8 mouse cellular contexts compared by ENCODE assay signal in the genomic region with DNA sequence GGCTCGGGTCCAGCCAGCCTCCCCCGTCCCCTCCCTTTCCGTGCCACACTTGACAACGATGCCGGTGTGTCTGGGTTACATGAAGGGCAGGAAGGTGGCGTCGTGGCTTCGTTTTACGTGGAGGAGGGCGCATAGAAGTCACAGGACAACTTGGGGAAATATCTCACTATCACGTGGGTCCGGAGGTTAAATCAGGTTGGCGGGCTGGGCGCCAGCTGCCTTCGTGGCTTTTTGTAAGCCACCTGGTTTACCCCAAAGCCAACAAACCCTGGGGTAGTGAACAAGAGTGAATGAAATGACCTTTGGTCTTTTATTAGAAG. TPM values are rescaled to one million over a fixed set of nuclear protein-coding genes. Genes with fewer than 3 reads are reported as not detected.
A peak's percentile ranks its signal among the peaks of the same experiment; 100 is the strongest.
DNase-seq lines count a peak whose midpoint lies in the region; ATAC-seq and TF ChIP-seq lines count a peak whose summit lies in the region.

No protein-coding gene starts in this region.

- peak overlapping the region; percentile 98 for H3K4me2 ChIP-seq in hindbrain, postnatal 0 days (ENCODE audit: low read depth, low read length)
- H3K4me2 ChIP-seq in liver, embryonic 11.5 days: peak overlapping the region; percentile 94
- H3K4me2 ChIP-seq in neural tube, embryonic 13.5 days: peak overlapping the region; percentile 97

- no peak for TF ChIP-seq CTCF in hindbrain, postnatal 0 days (IDR thresholded peaks at IDR 0.05; ENCODE audit: low read depth)

- no peaks in the 10 kb centered on the region; the same call in 1 of the 2 replicates for H3K4me1 ChIP-seq in hindbrain, postnatal 0 days (ENCODE audit: insufficient read depth, low read length)
- H3K4me1 ChIP-seq in liver, embryonic 11.5 days (replicated peaks; ENCODE audit: control insufficient read depth, insufficient read depth, low read length): peaks cover 42% of the 10 kb centered on the region
- H3K4me1 ChIP-seq in neural tube, embryonic 13.5 days (replicated peaks): peaks cover 30% of the 10 kb centered on the region

- peak overlapping the region; percentile 52 for H3K9ac ChIP-seq in hindbrain, postnatal 0 days (replicated peaks; ENCODE audit: low read length)
- peak overlapping the region; percentile 72 for H3K9ac ChIP-seq in liver, embryonic 11.5 days (ENCODE audit: low read depth, low read length)
- peak overlapping the region; percentile 68 for H3K9ac ChIP-seq in neural tube, embryonic 13.5 days

- no peaks in the 10 kb centered on the region for H3K9me3 ChIP-seq in hindbrain, postnatal 0 days (ENCODE audit: low read length)
- no peaks in the 10 kb centered on the region for H3K9me3 ChIP-seq in liver, embryonic 11.5 days (ENCODE audit: control insufficient read depth, low read length)
- no peaks in the 10 kb centered on the region for H3K9me3 ChIP-seq in neural tube, embryonic 13.5 days

- DNase-seq in right cerebral cortex, postnatal 4 days: peak; percentile 40
- no peak for DNase-seq in right cerebral cortex, postnatal 36 days (ENCODE audit: low spot score in 2 of 2)
- DNase-seq in c-Kit-positive CD71-positive TER-119-positive erythroid progenitor cells, embryonic 14.5 days (ENCODE audit: low spot score): peak; percentile 46
- DNase-seq in gastrocnemius, adult 18-20 months (ENCODE audit: low spot score): peak; percentile 64
- peak; percentile 56 for DNase-seq in hindbrain, postnatal 0 days (ENCODE audit: low spot score)
- DNase-seq in liver, embryonic 11.5 days (ENCODE audit: low spot score): peak; percentile 50
- no peak for DNase-seq in retina, postnatal 1 day

- peak overlapping the region; percentile 56; the same call in 1 of the 2 replicates for H3K27ac ChIP-seq in hindbrain, postnatal 0 days
- H3K27ac ChIP-seq in liver, embryonic 11.5 days (ENCODE audit: low read depth, low read length): peak overlapping the region; percentile 77
- H3K27ac ChIP-seq in neural tube, embryonic 13.5 days (replicated peaks): peak overlapping the region; percentile 52; the same call in 1 of the 2 replicates

- under 1% methylated on average over 15 of the region's 15 CpGs for WGBS in hindbrain, postnatal 0 days
- WGBS in liver, embryonic 11.5 days: under 1% methylated on average over 15 of the region's 15 CpGs
- under 1% methylated on average over 15 of the region's 15 CpGs for WGBS in neural tube, embryonic 13.5 days

- no peaks in the 10 kb centered on the region for H3K36me3 ChIP-seq in hindbrain, postnatal 0 days (ENCODE audit: insufficient read depth, low read length)
- H3K36me3 ChIP-seq in liver, embryonic 11.5 days (ENCODE audit: control insufficient read depth, insufficient read depth, low read length): peaks cover 6% of the 10 kb centered on the region; the same call in 1 of the 2 replicates
- H3K36me3 ChIP-seq in neural tube, embryonic 13.5 days: no peaks in the 10 kb centered on the region

- H3K27me3 ChIP-seq in hindbrain, postnatal 0 days (ENCODE audit: insufficient read depth, low read length): no peaks in the 10 kb centered on the region
- no peaks in the 10 kb centered on the region for H3K27me3 ChIP-seq in liver, embryonic 11.5 days (replicated peaks; ENCODE audit: control insufficient read depth, insufficient read depth, low read length)
- H3K27me3 ChIP-seq in neural tube, embryonic 13.5 days: no peaks in the 10 kb centered on the region

- peak overlapping the region; percentile 80 for H3K4me3 ChIP-seq in hindbrain, postnatal 0 days (ENCODE audit: low read length)
- peak overlapping the region; percentile 79 for H3K4me3 ChIP-seq in liver, embryonic 11.5 days (ENCODE audit: low read depth, low read length)
- peak overlapping the region; percentile 89 for H3K4me3 ChIP-seq in neural tube, embryonic 13.5 days

- no peak for ATAC-seq in hindbrain, postnatal 0 days
- no peak for ATAC-seq in liver, embryonic 11.5 days (replicated peaks; ENCODE audit: low FRiP score)
- ATAC-seq in neural tube, embryonic 13.5 days (ENCODE audit: low read depth): no peak

RNA-seq across cellular contexts. Expression of a gene that starts 1.3 kb away (rescaled TPM):
- 1 to 10 TPM; 6.0 to 9.2 TPM for total RNA-seq in gastrocnemius, adult 18-20 months (2021)
- total RNA-seq in hindbrain, postnatal 0 days (2014; rRNA removed): 13.8 and 15.5 TPM in 2 replicates
- polyA plus RNA-seq in hindbrain, postnatal 0 days (2015; fragmentation: Nextera tagmentation; extraction: Ambion mirVana): 13.8 and 14.0 TPM in 2 replicates
- 41.8 and 47.1 TPM in 2 replicates for polyA plus RNA-seq in liver, embryonic 11.5 days (2014; fragmentation: Nextera tagmentation; extraction: Ambion mirVana)
- 9.0 and 9.6 TPM in 2 replicates for polyA plus RNA-seq in neural tube, embryonic 13.5 days (2015; fragmentation: Nextera tagmentation; extraction: Ambion mirVana)

RNA-seq across cellular contexts. Expression of a gene that starts 3.5 kb away (rescaled TPM):
- total RNA-seq in gastrocnemius, adult 18-20 months (2021): 1 to 10 TPM in 1 of 2 experiments, under 1 TPM in 1; 0.53 to 1.0 TPM
- 3.1 and 9.5 TPM in 2 replicates for total RNA-seq in hindbrain, postnatal 0 days (2014; rRNA removed)
- 7.6 and 8.0 TPM in 2 replicates for polyA plus RNA-seq in hindbrain, postnatal 0 days (2015; fragmentation: Nextera tagmentation; extraction: Ambion mirVana)
- polyA plus RNA-seq in liver, embryonic 11.5 days (2014; fragmentation: Nextera tagmentation; extraction: Ambion mirVana): 13.1 and 13.4 TPM in 2 replicates
- polyA plus RNA-seq in neural tube, embryonic 13.5 days (2015; fragmentation: Nextera tagmentation; extraction: Ambion mirVana): 7.3 and 9.7 TPM in 2 replicates

RNA-seq across cellular contexts. Expression of a gene that starts 14.9 kb away (rescaled TPM):
- 100 to 1,000 TPM; 154 to 158 TPM for total RNA-seq in gastrocnemius, adult 18-20 months (2021)
- total RNA-seq in hindbrain, postnatal 0 days (2014; rRNA removed): 3.4 and 7.0 TPM in 2 replicates
- 5.1 and 6.1 TPM in 2 replicates for polyA plus RNA-seq in hindbrain, postnatal 0 days (2015; fragmentation: Nextera tagmentation; extraction: Ambion mirVana)
- polyA plus RNA-seq in liver, embryonic 11.5 days (2014; fragmentation: Nextera tagmentation; extraction: Ambion mirVana): 0.86 and 1.2 TPM in 2 replicates
- 3.1 and 3.3 TPM in 2 replicates for polyA plus RNA-seq in neural tube, embryonic 13.5 days (2015; fragmentation: Nextera tagmentation; extraction: Ambion mirVana)

RNA-seq across cellular contexts. Expression of a gene that starts 40.1 kb away (rescaled TPM):
- not detected for total RNA-seq in gastrocnemius, adult 18-20 months (2021)
- total RNA-seq in hindbrain, postnatal 0 days (2014; rRNA removed): 159 and 173 TPM in 2 replicates
- polyA plus RNA-seq in hindbrain, postnatal 0 days (2015; fragmentation: Nextera tagmentation; extraction: Ambion mirVana): 73.8 and 81.3 TPM in 2 replicates
- not detected in 2 replicates for polyA plus RNA-seq in liver, embryonic 11.5 days (2014; fragmentation: Nextera tagmentation; extraction: Ambion mirVana)
- polyA plus RNA-seq in neural tube, embryonic 13.5 days (2015; fragmentation: Nextera tagmentation; extraction: Ambion mirVana): 71.9 and 79.6 TPM in 2 replicates

Comparison
In these comparisons a context has a peak if more than half of its experiments do, and no peak if none do; other contexts are left out.
1. DNase-seq: peak in right cerebral cortex, postnatal 4 days (single experiment), c-Kit-positive CD71-positive TER-119-positive erythroid progenitor cells, embryonic 14.5 days (single experiment), gastrocnemius, adult 18-20 months (single experiment), hindbrain, postnatal 0 days (single experiment) and liver, embryonic 11.5 days (single experiment); none in right cerebral cortex, postnatal 36 days (0 of 2) and retina, postnatal 1 day (single experiment).
2. Peak in every context shown above with its lines, with median percentiles within 50 percentile points of each other: H3K27ac ChIP-seq, H3K4me2 ChIP-seq, H3K4me3 ChIP-seq and H3K9ac ChIP-seq.